8 mouse cellular contexts compared by ENCODE assay signal in genomic region chr4:156109570-156110331, GRCm38 (mm10). TPM values are rescaled to one million over a fixed set of nuclear protein-coding genes. Genes with fewer than 3 reads are reported as not detected.
DNase-seq lines count a peak whose midpoint lies in the region; ATAC-seq lines count a peak whose summit lies in the region.

Gene 9430015G10Rik, plus strand, starts transcription at chr4:156109982.

- peak within 1 kb of the TSS; percentile 64 for H3K4me2 ChIP-seq in forebrain, embryonic 14.5 days (ENCODE audit: low read length)
- peak within 1 kb of the TSS; percentile 77 for H3K4me2 ChIP-seq in neural tube, embryonic 15.5 days

- H3K36me3 ChIP-seq in forebrain, embryonic 14.5 days (ENCODE audit: control insufficient read depth, insufficient read depth, low read length) = no peaks in the 10 kb centered on the region
- H3K36me3 ChIP-seq in neural tube, embryonic 15.5 days = no peaks in the 10 kb centered on the region

- H3K4me3 ChIP-seq in forebrain, embryonic 14.5 days (ENCODE audit: low read depth, low read length) = peak within 1 kb of the TSS; percentile 75
- H3K4me3 ChIP-seq in neural tube, embryonic 15.5 days (replicated peaks) = peak within 1 kb of the TSS; percentile 87

- H3K4me1 ChIP-seq in forebrain, embryonic 14.5 days (ENCODE audit: control insufficient read depth, insufficient read depth, low read length) = peaks cover 7% of the 10 kb centered on the region; the same call in 1 of the 2 replicates
- peaks cover 11% of the 10 kb centered on the region for H3K4me1 ChIP-seq in neural tube, embryonic 15.5 days

- no peaks in the 10 kb centered on the region for H3K9me3 ChIP-seq in forebrain, embryonic 14.5 days (replicated peaks; ENCODE audit: control insufficient read depth, low read length)
- H3K9me3 ChIP-seq in neural tube, embryonic 15.5 days (replicated peaks) = no peaks in the 10 kb centered on the region

- DNase-seq in ES-CJ7 (ENCODE audit: low read depth, low spot score) = peak; percentile 99
- peak; percentile 97 for DNase-seq in cerebellum, adult 11 months
- peak; percentile 100 for DNase-seq in forebrain, embryonic 14.5 days (ENCODE audit: low spot score)
- DNase-seq in heart, postnatal 14 days = peak; percentile 97 to 98
- DNase-seq in layer of hippocampus, adult 11-12 months (ENCODE audit: low spot score) = peak; percentile 98
- DNase-seq in lung, adult 18-20 months = peak; percentile 98 to 99
- DNase-seq in testis, postnatal 14 days (ENCODE audit: low spot score) = peak; percentile 98

- peak within 1 kb of the TSS; percentile 88 for H3K27ac ChIP-seq in forebrain, embryonic 14.5 days (ENCODE audit: low read depth, low read length)
- H3K27ac ChIP-seq in neural tube, embryonic 15.5 days (replicated peaks) = peak within 1 kb of the TSS; percentile 90

- H3K9ac ChIP-seq in forebrain, embryonic 14.5 days (ENCODE audit: low read length) = peak within 1 kb of the TSS; percentile 87
- H3K9ac ChIP-seq in neural tube, embryonic 15.5 days (replicated peaks) = peak within 1 kb of the TSS; percentile 92

- no peaks in the 10 kb centered on the region for H3K27me3 ChIP-seq in forebrain, embryonic 14.5 days (replicated peaks; ENCODE audit: control insufficient read depth, insufficient read depth, low read length)
- H3K27me3 ChIP-seq in neural tube, embryonic 15.5 days (replicated peaks) = no peaks in the 10 kb centered on the region

- intact Hi-C loops in heart, postnatal 14 days (cut with DNase I) = loop anchor here (5.0 to 10.0 kb wide), 4 partner anchors 77 to 123 kb away; partner anchors contain the start of genes B3galt6, Plekhn1 and Sdf4

- under 1% methylated on average over 60 of the region's 60 CpGs for WGBS in forebrain, embryonic 14.5 days
- 0% methylated on average over 60 of the region's 60 CpGs for WGBS in neural tube, embryonic 15.5 days

- peak; percentile 98 for ATAC-seq in forebrain, embryonic 14.5 days
- peak; percentile 98 for ATAC-seq in neural tube, embryonic 15.5 days (ENCODE audit: low FRiP score)

RNA-seq across cellular contexts. Expression of gene 9430015G10Rik, which starts in this region (rescaled TPM):
- 29.0 and 34.3 TPM in 2 replicates for polyA plus RNA-seq in forebrain, embryonic 14.5 days (2014; fragmentation: Nextera tagmentation; extraction: Ambion mirVana)
- 1 to 10 TPM; 4.6 to 4.8 TPM for total RNA-seq in heart, postnatal 14 days (2021)
- 23.5 and 27.3 TPM in 2 replicates for polyA plus RNA-seq in neural tube, embryonic 15.5 days (2015; fragmentation: Nextera tagmentation; extraction: Ambion mirVana)

Comparison
In these comparisons a context has a peak if more than half of its experiments do, and no peak if none do; other contexts are left out.
1. Peak in every context shown above with its lines: DNase-seq, ATAC-seq, H3K4me3 ChIP-seq and H3K27ac ChIP-seq.